Mouse (Mus musculus): Measurements from ENCODE around the gene C1qtnf6. TPM values are rescaled to one million over a fixed set of nuclear protein-coding genes. Genes with fewer than 3 reads are reported as not detected.

The C1qtnf6 gene
- polyA plus RNA-seq, 1 experiment from 2014 or later: 21.5 TPM

DNA sequence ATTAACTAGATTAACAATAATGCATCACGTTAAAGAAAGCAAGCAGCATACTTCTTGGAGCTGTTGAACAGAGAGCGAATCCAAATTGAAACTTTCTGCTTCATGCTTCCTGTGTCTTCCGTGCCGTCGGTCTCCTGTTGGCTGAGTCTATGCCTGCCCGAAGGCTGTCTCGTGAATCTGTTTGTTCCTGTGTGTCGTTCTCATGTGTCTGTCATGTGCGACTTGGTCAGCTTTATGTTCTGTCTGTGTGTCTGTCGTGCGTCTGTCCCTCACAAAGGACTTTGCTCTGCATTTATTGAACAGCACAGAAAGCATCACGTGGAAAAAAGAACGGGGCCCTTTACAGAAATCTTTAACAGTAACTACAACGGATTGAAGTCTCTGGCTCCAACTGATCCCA is 18.2 kb downstream of the C1qtnf6 start:
- Histone ChIP-seq H3K36me3 (ENCODE audit: insufficient read depth, low read length) (no peaks in the 10 kb centered on the region), H3K4me1 (ENCODE audit: insufficient read depth, low read depth, low read length) (no peaks in the 10 kb centered on the region), H3K4me3 (ENCODE audit: low read depth, low read length) (no peak overlapping the region), H3K4me2 (replicated peaks; ENCODE audit: low read depth, low read length) (no peak overlapping the region), H3K27ac (ENCODE audit: low read length) (no peak overlapping the region), H3K9ac (replicated peaks; ENCODE audit: low read depth) (no peak overlapping the region), H3K9me3 (ENCODE audit: low read length) (no peaks in the 10 kb centered on the region), H3K27me3 (replicated peaks; ENCODE audit: insufficient read depth, low read length) (no peaks in the 10 kb centered on the region)
- TF ChIP-seq CTCF (IDR thresholded peaks at IDR 0.05) (no peak), EP300 (IDR thresholded peaks at IDR 0.05) (no peak)
- 78% methylated on average over 14 of the region's 14 CpGs for WGBS
- DNase-seq (ENCODE audit: low spot score) (no peak), ATAC-seq (no peak)

DNA sequence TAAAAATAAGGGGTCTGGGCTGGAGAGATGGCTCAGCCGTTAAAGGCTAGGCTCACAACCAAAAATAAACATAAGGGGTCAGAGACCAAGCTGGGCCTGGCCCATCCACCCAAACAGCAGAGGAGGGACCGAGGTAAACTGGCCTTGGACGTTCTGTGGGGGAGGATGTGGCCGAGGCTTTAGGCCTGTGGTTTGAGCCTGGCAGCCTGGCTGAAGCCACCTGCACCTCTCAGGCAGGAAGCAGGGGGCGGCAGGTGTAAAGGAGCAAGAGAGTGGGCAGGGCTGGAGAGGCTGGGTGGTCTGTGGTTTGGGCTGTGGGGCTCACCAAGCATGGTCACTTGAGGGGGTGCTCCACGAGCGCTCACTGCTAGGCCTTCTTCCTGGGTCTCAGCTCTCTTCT is 19.3 kb downstream of the C1qtnf6 start:
- H3K27me3 ChIP-seq (replicated peaks; ENCODE audit: insufficient read depth, low read length): no peaks in the 10 kb centered on the region
- no peak overlapping the region for H3K9ac ChIP-seq (replicated peaks; ENCODE audit: low read depth)
- no peak overlapping the region for H3K27ac ChIP-seq (ENCODE audit: low read length)
- no peaks in the 10 kb centered on the region for H3K36me3 ChIP-seq (ENCODE audit: insufficient read depth, low read length)
- WGBS: 63% methylated on average over 7 of the region's 7 CpGs
- H3K4me1 ChIP-seq (ENCODE audit: insufficient read depth, low read depth, low read length): no peaks in the 10 kb centered on the region
- no peaks in the 10 kb centered on the region for H3K9me3 ChIP-seq (ENCODE audit: low read length)
- no peak overlapping the region for H3K4me2 ChIP-seq (replicated peaks; ENCODE audit: low read depth, low read length)
- no peak for DNase-seq (ENCODE audit: low spot score)
- TF ChIP-seq CTCF (IDR thresholded peaks at IDR 0.05) (no peak), EP300 (IDR thresholded peaks at IDR 0.05) (no peak)
- no peak for ATAC-seq
- H3K4me3 ChIP-seq (ENCODE audit: low read depth, low read length): no peak overlapping the region

DNA sequence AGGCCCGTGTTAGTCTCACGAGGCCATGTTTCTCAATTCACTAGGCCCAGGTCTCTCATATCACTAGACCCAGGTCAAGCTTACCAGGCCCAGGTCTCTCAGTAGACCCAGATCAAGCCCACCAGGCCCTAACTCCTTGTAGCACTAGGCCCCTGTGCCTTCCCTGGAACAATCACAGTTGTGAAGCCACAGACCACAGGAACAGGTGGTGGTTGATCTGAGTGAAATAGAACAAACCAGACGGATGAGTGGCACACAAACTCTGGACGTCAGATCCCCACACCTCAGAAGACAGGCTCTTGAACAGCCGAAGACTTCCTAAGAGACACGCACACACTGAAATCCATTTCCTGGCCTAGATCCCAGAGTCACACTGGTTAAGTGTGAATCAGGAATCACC is 20.5 kb downstream of the C1qtnf6 start:
- H3K9me3 ChIP-seq (ENCODE audit: low read length): no peaks in the 10 kb centered on the region
- TF ChIP-seq CTCF (IDR thresholded peaks at IDR 0.05): no peak
- DNase-seq (ENCODE audit: low spot score) (no peak), ATAC-seq (no peak)
- no peaks in the 10 kb centered on the region for H3K4me1 ChIP-seq (ENCODE audit: insufficient read depth, low read depth, low read length)
- H3K27me3 ChIP-seq (replicated peaks; ENCODE audit: insufficient read depth, low read length): no peaks in the 10 kb centered on the region
- no peak overlapping the region for H3K27ac ChIP-seq (ENCODE audit: low read length)
- no peak overlapping the region for H3K9ac ChIP-seq (replicated peaks; ENCODE audit: low read depth)
- no peak overlapping the region for H3K4me2 ChIP-seq (replicated peaks; ENCODE audit: low read depth, low read length)
- H3K36me3 ChIP-seq (ENCODE audit: insufficient read depth, low read length): no peaks in the 10 kb centered on the region
- H3K4me3 ChIP-seq (ENCODE audit: low read depth, low read length): no peak overlapping the region
- 77% methylated on average over 6 of the region's 6 CpGs for WGBS

DNA sequence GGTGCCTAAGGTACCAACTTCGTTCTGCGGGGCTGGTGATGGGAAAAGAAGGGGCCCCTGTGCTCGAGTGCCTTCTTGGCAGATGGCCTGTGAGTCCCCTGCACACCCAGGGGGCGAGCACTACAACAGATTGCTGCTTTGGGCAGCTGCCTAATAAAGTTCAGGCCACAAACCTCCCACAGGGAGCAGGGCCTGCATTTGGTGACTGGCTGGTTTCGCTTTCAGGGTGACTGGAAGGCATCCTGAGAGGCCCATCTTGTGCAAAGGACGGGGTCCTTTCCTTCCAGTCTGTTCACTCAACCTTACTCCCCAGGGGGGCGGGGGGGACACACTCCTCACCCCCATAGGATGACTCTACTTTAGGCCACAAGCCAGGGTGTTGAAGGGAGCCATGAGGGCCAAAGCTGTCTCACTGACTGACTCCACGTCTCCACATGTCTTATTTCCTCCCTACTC is 21.1 kb downstream of the C1qtnf6 start:
- DNase-seq (ENCODE audit: low spot score) (no peak), ATAC-seq (no peak)
- H3K9me3 ChIP-seq (ENCODE audit: low read length): no peaks in the 10 kb centered on the region; the same call in 1 of the 2 replicates
- no peaks in the 10 kb centered on the region for H3K36me3 ChIP-seq (ENCODE audit: insufficient read depth, low read length)
- H3K4me1 ChIP-seq (ENCODE audit: insufficient read depth, low read depth, low read length): no peaks in the 10 kb centered on the region
- WGBS: 53% methylated on average over 7 of the region's 8 CpGs
- H3K9ac ChIP-seq (replicated peaks; ENCODE audit: low read depth): no peak overlapping the region
- no peaks in the 10 kb centered on the region for H3K27me3 ChIP-seq (replicated peaks; ENCODE audit: insufficient read depth, low read length)
- H3K4me3 ChIP-seq (ENCODE audit: low read depth, low read length): no peak overlapping the region
- no peak overlapping the region for H3K4me2 ChIP-seq (replicated peaks; ENCODE audit: low read depth, low read length)
- H3K27ac ChIP-seq (ENCODE audit: low read length): no peak overlapping the region
- TF ChIP-seq CTCF (IDR thresholded peaks at IDR 0.05) (no peak), EP300 (IDR thresholded peaks at IDR 0.05) (no peak)

DNA sequence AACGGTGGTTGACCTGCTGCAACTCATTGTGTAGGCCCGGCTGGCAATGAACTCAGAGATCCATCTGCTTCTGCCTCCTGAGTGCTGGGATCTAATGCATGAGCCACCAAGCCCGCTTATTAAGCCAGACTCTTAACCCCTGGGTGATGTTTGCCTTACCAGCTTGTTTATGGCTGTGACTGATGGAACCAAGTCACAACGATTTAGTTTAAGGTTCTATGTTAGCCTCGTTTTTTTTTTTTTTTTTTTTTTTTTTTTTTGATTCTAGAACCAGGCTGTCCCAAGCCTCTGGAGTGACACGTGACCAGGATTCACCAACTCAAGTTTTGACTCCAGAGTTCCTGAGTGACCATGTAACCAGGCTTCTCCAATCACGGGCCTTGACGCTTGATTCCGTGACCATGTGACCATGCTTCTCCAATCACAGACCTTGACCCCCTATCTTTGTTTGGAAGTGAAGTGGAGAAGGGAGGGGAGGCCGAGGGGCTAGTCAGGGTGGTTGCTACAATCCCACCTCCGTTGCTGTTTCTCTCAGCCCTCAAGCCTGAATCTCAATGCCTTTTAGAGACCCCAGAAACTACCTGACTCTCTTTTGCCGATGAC is 21.8 kb downstream of the C1qtnf6 start:
- no peaks in the 10 kb centered on the region for H3K4me1 ChIP-seq (ENCODE audit: insufficient read depth, low read depth, low read length)
- H3K4me3 ChIP-seq (ENCODE audit: low read depth, low read length): no peak overlapping the region
- no peak overlapping the region for H3K4me2 ChIP-seq (replicated peaks; ENCODE audit: low read depth, low read length)
- no peaks in the 10 kb centered on the region for H3K36me3 ChIP-seq (ENCODE audit: insufficient read depth, low read length)
- no peak for TF ChIP-seq EP300 (IDR thresholded peaks at IDR 0.05)
- TF ChIP-seq CTCF (IDR thresholded peaks at IDR 0.05): no peak
- H3K27ac ChIP-seq (ENCODE audit: low read length): no peak overlapping the region
- H3K9me3 ChIP-seq (ENCODE audit: low read length): no peaks in the 10 kb centered on the region; the same call in 1 of the 2 replicates
- no peak overlapping the region for H3K9ac ChIP-seq (replicated peaks; ENCODE audit: low read depth)
- WGBS: 45% methylated on average over 12 of the region's 12 CpGs
- ATAC-seq: no peak; the same call in 1 of the 2 replicates
- no peak for DNase-seq (ENCODE audit: low spot score)
- H3K27me3 ChIP-seq (replicated peaks; ENCODE audit: insufficient read depth, low read length): no peaks in the 10 kb centered on the region

DNA sequence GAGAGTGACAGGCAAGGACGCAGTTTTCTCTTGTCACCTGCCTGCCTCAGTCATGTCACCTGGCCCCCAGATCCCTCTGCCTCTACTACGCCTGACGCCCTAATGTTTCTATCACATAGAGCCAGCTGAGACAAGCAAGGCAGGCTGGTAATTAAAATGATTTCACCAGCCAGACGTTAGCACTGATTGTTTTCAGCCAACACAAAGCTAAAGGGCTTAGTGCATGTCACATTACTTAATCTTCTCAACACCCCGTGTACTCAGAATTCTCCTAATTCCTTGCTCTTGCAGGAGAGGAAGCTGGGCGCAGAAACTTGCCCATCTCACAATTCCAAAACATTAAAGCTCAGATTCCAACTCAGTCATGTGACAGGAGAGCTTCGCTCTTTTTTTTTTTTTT is 22.8 kb downstream of the C1qtnf6 start:
- no peaks in the 10 kb centered on the region for H3K4me1 ChIP-seq (ENCODE audit: insufficient read depth, low read depth, low read length)
- 62% methylated on average over 7 of the region's 7 CpGs for WGBS
- TF ChIP-seq EP300 (IDR thresholded peaks at IDR 0.05): no peak
- no peak for TF ChIP-seq CTCF (IDR thresholded peaks at IDR 0.05)
- no peak overlapping the region for H3K9ac ChIP-seq (replicated peaks; ENCODE audit: low read depth)
- H3K9me3 ChIP-seq (ENCODE audit: low read length): no peaks in the 10 kb centered on the region; the same call in 1 of the 2 replicates
- no peak overlapping the region for H3K4me2 ChIP-seq (replicated peaks; ENCODE audit: low read depth, low read length)
- no peak overlapping the region for H3K4me3 ChIP-seq (ENCODE audit: low read depth, low read length)
- no peak for DNase-seq (ENCODE audit: low spot score)
- H3K27me3 ChIP-seq (replicated peaks; ENCODE audit: insufficient read depth, low read length): no peaks in the 10 kb centered on the region
- no peak overlapping the region for H3K27ac ChIP-seq (ENCODE audit: low read length)
- no peak for ATAC-seq
- no peaks in the 10 kb centered on the region for H3K36me3 ChIP-seq (ENCODE audit: insufficient read depth, low read length)

DNA sequence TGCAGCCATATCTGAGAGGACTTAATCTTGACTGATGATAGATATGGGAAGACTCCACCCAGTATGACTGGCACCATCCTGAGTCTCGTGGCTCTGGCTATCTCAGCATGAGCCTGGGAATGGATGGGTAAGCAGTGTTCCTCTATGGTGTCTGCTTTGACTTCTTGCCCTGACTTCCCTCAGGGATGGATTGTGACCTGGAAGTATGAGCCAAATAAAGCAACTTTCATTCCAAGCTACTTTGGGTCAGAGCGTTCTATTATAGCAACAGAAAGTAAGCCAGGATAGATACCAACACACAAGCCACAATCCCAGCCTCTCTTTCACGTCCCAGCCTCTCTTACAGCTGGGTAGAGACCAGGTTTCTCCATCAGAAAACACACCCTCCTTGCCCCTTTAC is 25.7 kb downstream of the C1qtnf6 start:
- Histone ChIP-seq H3K9ac (replicated peaks; ENCODE audit: low read depth) (no peak overlapping the region), H3K27me3 (replicated peaks; ENCODE audit: insufficient read depth, low read length) (no peaks in the 10 kb centered on the region), H3K4me3 (ENCODE audit: low read depth, low read length) (no peak overlapping the region), H3K36me3 (ENCODE audit: insufficient read depth, low read length) (no peaks in the 10 kb centered on the region), H3K4me2 (replicated peaks; ENCODE audit: low read depth, low read length) (no peak overlapping the region), H3K27ac (ENCODE audit: low read length) (no peak overlapping the region), H3K9me3 (ENCODE audit: low read length) (no peaks in the 10 kb centered on the region; the same call in 1 of the 2 replicates), H3K4me1 (ENCODE audit: insufficient read depth, low read depth, low read length) (no peaks in the 10 kb centered on the region)
- TF ChIP-seq EP300 (IDR thresholded peaks at IDR 0.05) (no peak), CTCF (IDR thresholded peaks at IDR 0.05) (no peak)
- ATAC-seq: no peak
- 73% methylated on average over 3 of the region's 3 CpGs for WGBS
- DNase-seq (ENCODE audit: low spot score): no peak

Data from lung, postnatal 0 days (tissue).